Mouse (Mus musculus) liver, embryonic 14.5 days (tissue): ENCODE data around the gene Sema4d.

Experiments
- CTCF ChIP-seq: IDR thresholded peaks from 2 replicates; pipeline ENCODE4 v1.5.1; 2016; ENCODE audit warnings: antibody characterized with exemption, low read depth, control low read depth
- EP300 ChIP-seq: IDR thresholded peaks from 2 replicates; pipeline ENCODE4 v1.6.1; 2016; ENCODE audit warnings: antibody characterized with exemption, low read depth

GRCm38 (mm10) chr13:51818170-51818943 is 24.8 kb upstream of the Sema4d start:
- TF ChIP-seq CTCF (no peak), EP300 (no peak)
